ENCODE assay signal across 23 mouse cellular contexts in genomic region chr6:60944621-60945020, GRCm38 (mm10). TPM values are rescaled to one million over a fixed set of nuclear protein-coding genes. Genes with fewer than 3 reads are reported as not detected.
DNase-seq lines count a peak whose midpoint lies in the region; ATAC-seq and TF ChIP-seq lines count a peak whose summit lies in the region.
"Had no signal": no experiment of that assay in that cellular context is flagged by ENCODE, and none has a peak within 500 bp of the region (broad histone marks: within the 10 kb centered on the region; RNA-seq: fewer than 3 reads in every experiment).

No protein-coding gene starts in this region.

- no peaks in the 10 kb centered on the region for H3K9me3 ChIP-seq in lung, embryonic 16.5 days (ENCODE audit: control insufficient read depth, low read length)
- H3K9me3 ChIP-seq in liver, embryonic 12.5 days (replicated peaks): no peaks in the 10 kb centered on the region
- H3K9me3 ChIP-seq: embryonic facial prominence, embryonic 15.5 days; limb, embryonic 10.5 days; midbrain, embryonic 10.5 days had no signal

- peak overlapping the region; percentile 41; the same call in 1 of the 2 replicates for H3K9ac ChIP-seq in lung, embryonic 16.5 days (ENCODE audit: low read length)
- peak overlapping the region; percentile 39; the same call in 1 of the 2 replicates for H3K9ac ChIP-seq in liver, embryonic 12.5 days
- H3K9ac ChIP-seq: embryonic facial prominence, embryonic 15.5 days had no signal

- no peak for ATAC-seq in lung, embryonic 16.5 days (ENCODE audit: low read depth)
- no peak for ATAC-seq in liver, embryonic 12.5 days
- ATAC-seq: CD4-positive, CD25-positive, alpha-beta regulatory T cell, adult 4 months; hindbrain, postnatal 0 days; intestine, postnatal 0 days; Patski had no signal

- DNase-seq in heart, adult 11 months: peak; percentile 87
- no peak for DNase-seq in heart, postnatal 10 days
- no peak for DNase-seq in lung, postnatal 10 days
- no peak for DNase-seq in cerebellum, postnatal 25 days
- DNase-seq: adrenal gland, adult 8-10 months; cerebellum, adult 9-11 months; embryo, embryonic 11 days; heart, postnatal 4 days; kidney, postnatal 10 days; retina, postnatal 1 day; thymus, postnatal 14 days had no signal

- TF ChIP-seq POLR2A in small intestine, adult 2 months (IDR thresholded peaks at IDR 0.05; ENCODE audit: low read depth, low read length): no peak

- H3K27me3 ChIP-seq in lung, embryonic 16.5 days (ENCODE audit: control insufficient read depth, insufficient read depth, low read depth, low read length): no peaks in the 10 kb centered on the region
- no peaks in the 10 kb centered on the region for H3K27me3 ChIP-seq in liver, embryonic 12.5 days (replicated peaks)
- no peaks in the 10 kb centered on the region for H3K27me3 ChIP-seq in small intestine, adult 2 months (ENCODE audit: control insufficient read depth, insufficient read depth, low read length)
- H3K27me3 ChIP-seq: embryonic facial prominence, embryonic 15.5 days had no signal

- peak overlapping the region; percentile 21 for H3K4me2 ChIP-seq in lung, embryonic 16.5 days (ENCODE audit: low read depth, low read length)
- H3K4me2 ChIP-seq in liver, embryonic 12.5 days: peak overlapping the region; percentile 46
- H3K4me2 ChIP-seq: embryonic facial prominence, embryonic 15.5 days had no signal

- intact Hi-C loops in heart, postnatal 10 days (cut with DNase I): no loop called here

- no peaks in the 10 kb centered on the region for H3K4me1 ChIP-seq in lung, embryonic 16.5 days (replicated peaks; ENCODE audit: control insufficient read depth, insufficient read depth, low read length)
- peaks cover 16% of the 10 kb centered on the region for H3K4me1 ChIP-seq in liver, embryonic 12.5 days
- no peaks in the 10 kb centered on the region for H3K4me1 ChIP-seq in small intestine, adult 2 months (ENCODE audit: control insufficient read depth, insufficient read depth, insufficient read length, low read length)
- H3K4me1 ChIP-seq: embryonic facial prominence, embryonic 15.5 days; limb, embryonic 10.5 days; midbrain, embryonic 10.5 days had no signal

- H3K4me3 ChIP-seq in lung, embryonic 16.5 days (ENCODE audit: low read length): peak overlapping the region; percentile 27
- H3K4me3 ChIP-seq in liver, embryonic 12.5 days: peak overlapping the region; percentile 23
- no peak overlapping the region for H3K4me3 ChIP-seq in small intestine, adult 2 months (ENCODE audit: low read depth, low read length)
- H3K4me3 ChIP-seq: embryonic facial prominence, embryonic 15.5 days; limb, embryonic 10.5 days; midbrain, embryonic 10.5 days had no signal

- no peak for TF ChIP-seq CTCF in small intestine, adult 2 months (IDR thresholded peaks at IDR 0.05; ENCODE audit: extremely low read depth, insufficient read length, insufficient replicate concordance, low read depth, low read length)

- H3K27ac ChIP-seq in lung, embryonic 16.5 days (ENCODE audit: low read length): peak overlapping the region; percentile 38
- H3K27ac ChIP-seq in liver, embryonic 12.5 days: peak overlapping the region; percentile 36; the same call in 1 of the 2 replicates
- H3K27ac ChIP-seq in small intestine, adult 2 months (ENCODE audit: insufficient read depth, low read depth, low read length): peak overlapping the region; percentile 22; the same call in 1 of the 2 replicates
- H3K27ac ChIP-seq: embryonic facial prominence, embryonic 15.5 days; hindbrain, postnatal 0 days; limb, embryonic 10.5 days; midbrain, embryonic 10.5 days had no signal

- WGBS in lung, embryonic 16.5 days: 60% methylated on average over 9 of the region's 9 CpGs
- 15% methylated on average over 9 of the region's 9 CpGs for WGBS in liver, embryonic 12.5 days (ENCODE audit: insufficient replicate concordance)
- WGBS in small intestine, adult 2 months: 71% methylated on average over 9 of the region's 9 CpGs

- no peaks in the 10 kb centered on the region for H3K36me3 ChIP-seq in lung, embryonic 16.5 days (ENCODE audit: control insufficient read depth, insufficient read depth, low read length)
- no peaks in the 10 kb centered on the region for H3K36me3 ChIP-seq in liver, embryonic 12.5 days
- no peaks in the 10 kb centered on the region for H3K36me3 ChIP-seq in small intestine, adult 2 months (ENCODE audit: control insufficient read depth, insufficient read depth, low read length)
- H3K36me3 ChIP-seq: embryonic facial prominence, embryonic 15.5 days; limb, embryonic 10.5 days; midbrain, embryonic 10.5 days had no signal

RNA-seq across cellular contexts. Expression of gene Mmrn1, which starts 19.8 kb away (rescaled TPM):
- 1 to 10 TPM; 2.1 to 3.2 TPM for total RNA-seq in heart, postnatal 10 days (2021)
- 15.3 and 19.0 TPM in 2 replicates for polyA plus RNA-seq in lung, embryonic 16.5 days (2015; fragmentation: Nextera tagmentation; extraction: Ambion mirVana)
- 12.3 and 13.4 TPM in 2 replicates for polyA plus RNA-seq in liver, embryonic 12.5 days (2016; fragmentation: Nextera tagmentation; extraction: Ambion mirVana)
- 0.86 and 2.5 TPM in 2 replicates for polyA plus RNA-seq in small intestine, adult 2 months (2012; rRNA removed)
- total RNA-seq: ES-E14; left cerebral cortex, adult 18-20 months had no signal
- polyA plus RNA-seq: CD4-positive, CD25-positive, alpha-beta regulatory T cell, adult 4 months; Patski had no signal
